Mouse (Mus musculus): ENCODE results near the gene Rpl31. TPM values are rescaled to one million over a fixed set of nuclear protein-coding genes. Genes with fewer than 3 reads are reported as not detected.

The Rpl31 gene
- polyA plus RNA-seq, 1 experiment from 2014 or later: 511 TPM

- Histone ChIP-seq H3K4me3 (no peak overlapping the region), H3K27ac (peak overlapping the region; percentile 90), H3K9me3 (replicated peaks) (no peaks in the 10 kb centered on the region), H3K9ac (peak overlapping the region; percentile 98), H3K4me1 (peaks cover 35% of the 10 kb centered on the region), H3K27me3 (replicated peaks) (peaks cover 2% of the 10 kb centered on the region; the same call in 1 of the 2 replicates), H3K36me3 (peaks cover 64% of the 10 kb centered on the region), H3K4me2 (peak overlapping the region; percentile 80)
- ATAC-seq: no peak
- WGBS (ENCODE audit: insufficient replicate concordance): 50% methylated on average over 6 of the region's 6 CpGs
Observed at GRCm38 (mm10) chr1:39370431-39370830, 2.8 kb downstream of the Rpl31 start.

DNA sequence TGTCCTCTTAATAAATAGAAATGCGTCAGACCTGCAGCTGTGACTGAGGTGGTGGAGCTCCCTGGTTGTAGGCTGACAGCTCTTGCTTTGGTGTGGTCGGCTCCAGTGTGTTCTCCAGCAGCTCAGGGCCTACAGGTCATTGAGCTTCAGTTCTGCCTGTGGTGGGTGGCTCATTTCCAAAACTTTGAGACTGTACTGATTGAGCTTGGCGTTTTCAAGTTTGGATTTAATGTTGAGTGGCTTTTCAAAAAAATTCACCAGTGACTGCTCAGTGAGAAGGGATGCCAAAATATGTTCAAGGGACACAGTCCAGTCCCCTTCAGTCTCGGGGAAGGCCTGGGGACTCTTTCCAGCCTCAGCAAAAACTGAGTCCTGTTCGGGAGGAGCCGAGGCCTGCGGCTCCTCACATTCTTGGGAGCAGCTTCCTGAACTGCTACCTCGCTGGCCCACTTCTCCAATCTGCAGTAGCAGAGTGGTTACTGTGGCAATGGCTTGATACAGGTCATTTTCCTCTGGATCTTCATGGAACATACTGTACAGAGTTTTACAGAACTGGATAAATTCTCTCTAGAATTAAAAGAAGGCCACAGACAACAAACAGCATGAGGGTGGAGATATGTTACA lies 4.7 kb downstream of the Rpl31 start:
- Histone ChIP-seq H3K27ac (0 out of 2 replicates have a peak overlapping the region, but pooled peaks have one; percentile 12), H3K4me2 (no peak overlapping the region), H3K9me3 (replicated peaks) (no peaks in the 10 kb centered on the region), H3K27me3 (replicated peaks) (no peaks in the 10 kb centered on the region), H3K4me1 (peaks cover 30% of the 10 kb centered on the region), H3K36me3 (peaks cover 73% of the 10 kb centered on the region), H3K4me3 (no peak overlapping the region), H3K9ac (no peak overlapping the region)
- 60% methylated on average over 8 of the region's 8 CpGs for WGBS (ENCODE audit: insufficient replicate concordance)
- no peak for ATAC-seq

- WGBS (ENCODE audit: insufficient replicate concordance): 63% methylated on average over 4 of the region's 4 CpGs
Observed at GRCm38 (mm10) chr1:39373378-39373777, 5.7 kb downstream of the Rpl31 start.

GRCm38 (mm10) chr1:39374231-39374809 lies 6.7 kb downstream of the Rpl31 start:
- Histone ChIP-seq H3K36me3 (peaks cover 67% of the 10 kb centered on the region), H3K4me1 (peaks cover 26% of the 10 kb centered on the region), H3K27ac (0 out of 2 replicates have a peak overlapping the region, but pooled peaks have one; percentile 1), H3K4me2 (no peak overlapping the region), H3K9ac (no peak overlapping the region), H3K27me3 (replicated peaks) (no peaks in the 10 kb centered on the region), H3K4me3 (no peak overlapping the region), H3K9me3 (replicated peaks) (no peaks in the 10 kb centered on the region)
- 69% methylated on average over 5 of the region's 5 CpGs for WGBS (ENCODE audit: insufficient replicate concordance)
- ATAC-seq: no peak

More at GRCm38 (mm10) chr1:39373378-39373777, 5.7 kb downstream of the Rpl31 start:
- no peak for ATAC-seq
- Histone ChIP-seq H3K4me1 (peaks cover 29% of the 10 kb centered on the region), H3K36me3 (peaks cover 76% of the 10 kb centered on the region), H3K27me3 (replicated peaks) (no peaks in the 10 kb centered on the region), H3K27ac (no peak overlapping the region), H3K4me2 (no peak overlapping the region), H3K9ac (no peak overlapping the region), H3K9me3 (replicated peaks) (no peaks in the 10 kb centered on the region), H3K4me3 (no peak overlapping the region)

DNA sequence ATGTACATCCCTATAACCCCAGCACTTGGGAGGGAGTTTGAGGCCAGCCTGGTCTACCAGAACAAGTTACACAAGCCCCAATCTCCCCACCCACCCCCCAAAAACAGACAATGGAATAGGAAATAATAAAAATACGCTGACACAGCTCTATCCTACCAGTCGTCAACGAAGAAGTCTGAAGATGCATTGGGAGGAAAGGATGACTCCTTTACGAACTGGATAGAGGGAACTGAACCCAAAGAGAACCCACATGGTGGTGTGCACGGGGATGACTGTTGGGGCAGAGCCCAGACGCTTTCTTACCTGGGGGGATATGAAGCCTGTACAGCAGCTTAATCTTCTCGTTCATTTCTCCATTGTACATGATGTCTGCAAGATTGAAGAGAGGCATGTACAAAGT lies 8.5 kb downstream of the Rpl31 start:
- Histone ChIP-seq H3K9ac (no peak overlapping the region), H3K36me3 (peaks cover 56% of the 10 kb centered on the region), H3K4me3 (no peak overlapping the region), H3K27ac (no peak overlapping the region), H3K27me3 (replicated peaks) (no peaks in the 10 kb centered on the region), H3K4me2 (no peak overlapping the region), H3K4me1 (peaks cover 12% of the 10 kb centered on the region), H3K9me3 (replicated peaks) (no peaks in the 10 kb centered on the region)
- 80% methylated on average over 7 of the region's 7 CpGs for WGBS (ENCODE audit: insufficient replicate concordance)
- ATAC-seq: no peak

- 84% methylated on average over 9 of the region's 9 CpGs for WGBS (ENCODE audit: insufficient replicate concordance)
- Histone ChIP-seq H3K4me3 (no peak overlapping the region), H3K36me3 (peaks cover 52% of the 10 kb centered on the region)
Observed at GRCm38 (mm10) chr1:39376726-39377240, 9.1 kb downstream of the Rpl31 start.

GRCm38 (mm10) chr1:39378540-39378939 lies 10.9 kb downstream of the Rpl31 start:
- Histone ChIP-seq H3K9me3 (replicated peaks) (no peaks in the 10 kb centered on the region), H3K36me3 (peaks cover 34% of the 10 kb centered on the region), H3K4me3 (no peak overlapping the region), H3K4me2 (no peak overlapping the region), H3K4me1 (peaks cover 15% of the 10 kb centered on the region), H3K27me3 (replicated peaks) (no peaks in the 10 kb centered on the region), H3K9ac (no peak overlapping the region), H3K27ac (no peak overlapping the region)
- WGBS (ENCODE audit: insufficient replicate concordance): 78% methylated on average over 1 of the region's 1 CpGs
- ATAC-seq: no peak

More at GRCm38 (mm10) chr1:39376726-39377240, 9.1 kb downstream of the Rpl31 start:
- ATAC-seq: no peak
- no peak overlapping the region for H3K27ac ChIP-seq
- H3K4me1 ChIP-seq: peaks cover 7% of the 10 kb centered on the region
- no peak overlapping the region for H3K9ac ChIP-seq
- H3K4me2 ChIP-seq: no peak overlapping the region
- no peaks in the 10 kb centered on the region for H3K27me3 ChIP-seq (replicated peaks)
- H3K9me3 ChIP-seq (replicated peaks): no peaks in the 10 kb centered on the region

DNA sequence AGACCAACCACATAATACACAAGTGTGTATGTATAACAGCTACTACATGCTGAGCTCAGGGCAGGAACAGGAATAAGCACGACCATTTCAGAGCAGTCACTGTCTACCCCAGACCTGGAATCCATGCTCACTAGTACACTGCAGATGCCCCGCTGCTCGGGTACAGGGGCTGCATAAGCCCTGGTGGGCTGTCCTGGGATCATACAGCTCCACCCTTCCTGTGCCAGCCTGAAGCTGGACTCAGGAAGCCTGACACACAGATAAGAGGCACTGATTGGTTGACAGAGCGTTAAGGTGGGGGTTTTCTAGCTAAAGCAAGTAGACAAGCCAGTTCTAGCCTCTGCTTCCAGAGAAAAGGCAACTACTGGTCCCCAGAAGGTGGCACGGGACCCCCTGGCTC lies 11.4 kb downstream of the Rpl31 start:
- no peaks in the 10 kb centered on the region for H3K27me3 ChIP-seq (replicated peaks)
- H3K9ac ChIP-seq: no peak overlapping the region
- no peak for ATAC-seq
- WGBS (ENCODE audit: insufficient replicate concordance): 26% methylated on average over 5 of the region's 5 CpGs
- H3K4me2 ChIP-seq: no peak overlapping the region
- H3K27ac ChIP-seq: no peak overlapping the region
- H3K4me1 ChIP-seq: peaks cover 15% of the 10 kb centered on the region
- H3K4me3 ChIP-seq: no peak overlapping the region
- peaks cover 30% of the 10 kb centered on the region for H3K36me3 ChIP-seq
- no peaks in the 10 kb centered on the region for H3K9me3 ChIP-seq (replicated peaks)

DNA sequence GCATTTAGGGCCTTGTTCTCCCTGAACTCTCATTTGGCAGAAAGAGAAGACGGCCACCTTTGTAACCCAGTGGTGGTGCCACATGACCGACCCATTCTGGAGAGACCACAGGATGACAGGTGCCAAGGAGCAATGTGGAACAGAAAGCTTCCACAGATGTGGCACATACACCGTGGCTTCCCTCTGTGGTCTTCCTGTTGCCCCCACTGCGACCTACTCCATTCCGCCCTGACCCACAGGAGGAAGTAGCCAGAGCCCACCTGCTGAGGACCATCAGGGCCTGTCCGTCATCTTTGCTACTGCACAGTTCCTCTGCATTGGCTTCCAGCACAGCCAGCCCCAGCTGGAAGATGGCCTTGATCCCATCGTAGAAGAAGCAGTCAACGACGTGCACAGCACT lies 13.4 kb downstream of the Rpl31 start:
- Histone ChIP-seq H3K4me3 (no peak overlapping the region), H3K9me3 (replicated peaks) (no peaks in the 10 kb centered on the region), H3K9ac (no peak overlapping the region), H3K4me2 (no peak overlapping the region), H3K36me3 (peaks cover 30% of the 10 kb centered on the region), H3K27ac (no peak overlapping the region), H3K27me3 (replicated peaks) (no peaks in the 10 kb centered on the region), H3K4me1 (peaks cover 15% of the 10 kb centered on the region)
- WGBS (ENCODE audit: insufficient replicate concordance): 65% methylated on average over 9 of the region's 9 CpGs
- no peak for ATAC-seq

DNA sequence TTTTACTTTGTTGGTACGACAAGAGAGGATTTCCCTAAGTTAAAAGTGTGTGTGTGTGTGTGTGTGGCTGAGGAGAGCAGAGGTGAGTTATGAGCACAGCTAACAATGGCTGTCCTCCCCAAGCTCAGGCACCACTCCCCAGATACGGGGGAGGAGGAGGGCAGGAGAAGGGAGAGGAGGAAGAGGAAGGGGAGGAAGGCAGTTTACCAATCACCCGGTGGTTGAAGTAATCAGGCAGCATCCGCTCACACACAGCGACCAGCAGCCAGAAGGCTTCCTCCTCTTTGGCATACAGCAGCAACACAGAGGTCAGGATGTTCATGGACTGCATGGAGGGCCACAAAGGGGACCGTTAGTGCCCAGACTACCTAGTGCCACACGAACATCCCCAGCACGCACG lies 17.3 kb downstream of the Rpl31 start:
- ATAC-seq: no peak
- WGBS (ENCODE audit: insufficient replicate concordance): 47% methylated on average over 9 of the region's 9 CpGs
- Histone ChIP-seq H3K4me2 (no peak overlapping the region), H3K36me3 (peaks cover 22% of the 10 kb centered on the region; the same call in 1 of the 2 replicates), H3K9me3 (replicated peaks) (no peaks in the 10 kb centered on the region), H3K27ac (0 out of 2 replicates have a peak overlapping the region, but pooled peaks have one; percentile 11), H3K4me3 (no peak overlapping the region), H3K9ac (no peak overlapping the region), H3K4me1 (peaks cover 40% of the 10 kb centered on the region), H3K27me3 (replicated peaks) (no peaks in the 10 kb centered on the region)

- Histone ChIP-seq H3K27ac (no peak overlapping the region), H3K27me3 (replicated peaks) (no peaks in the 10 kb centered on the region), H3K4me3 (no peak overlapping the region), H3K9ac (no peak overlapping the region), H3K4me1 (peaks cover 48% of the 10 kb centered on the region), H3K4me2 (no peak overlapping the region), H3K9me3 (replicated peaks) (no peaks in the 10 kb centered on the region), H3K36me3 (peaks cover 15% of the 10 kb centered on the region; the same call in 1 of the 2 replicates)
- ATAC-seq: no peak
- 71% methylated on average over 3 of the region's 3 CpGs for WGBS (ENCODE audit: insufficient replicate concordance)
Observed at GRCm38 (mm10) chr1:39386456-39386855, 18.8 kb downstream of the Rpl31 start.

DNA sequence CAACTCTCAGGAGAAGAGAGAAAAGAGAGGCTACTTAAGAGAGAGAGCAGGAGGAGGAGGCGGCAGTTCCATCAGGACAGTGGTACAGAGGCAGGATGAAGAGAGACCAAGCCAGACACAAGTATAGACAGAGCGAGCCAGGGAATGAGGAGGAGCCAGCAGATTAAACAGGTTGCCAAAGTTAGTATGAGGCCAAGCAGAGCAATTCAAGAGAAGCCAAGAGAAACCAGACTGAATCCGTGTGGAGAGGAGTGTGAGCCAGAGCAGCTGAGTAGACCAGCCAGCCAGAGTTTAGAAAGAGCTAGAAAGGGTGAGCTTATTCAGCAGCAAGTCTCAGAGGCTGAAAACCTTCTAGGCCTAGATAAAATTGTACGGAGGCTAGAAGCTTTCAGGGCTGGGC lies 19.9 kb downstream of the Rpl31 start:
- ATAC-seq: no peak

More for the DNA sequence above, 19.9 kb downstream of the Rpl31 start:
- Histone ChIP-seq H3K27me3 (replicated peaks) (no peaks in the 10 kb centered on the region), H3K27ac (0 out of 2 replicates have a peak overlapping the region, but pooled peaks have one; percentile 22), H3K4me3 (no peak overlapping the region), H3K36me3 (peaks cover 20% of the 10 kb centered on the region; the same call in 1 of the 2 replicates), H3K9me3 (replicated peaks) (no peaks in the 10 kb centered on the region), H3K4me1 (peaks cover 50% of the 10 kb centered on the region), H3K4me2 (no peak overlapping the region), H3K9ac (0 out of 2 replicates have a peak overlapping the region, but pooled peaks have one; percentile 12)
- WGBS (ENCODE audit: insufficient replicate concordance): 82% methylated on average over 4 of the region's 4 CpGs
